Mouse (Mus musculus) T-cell, adult 2 months (primary cell): ENCODE measurements at regions not wholly inside any gene's neighbourhood (a gene's known extent, or its start where the extent isn't known, plus 50 kb on each side); places are given as distances from the start of the nearest gene placed in this dataset.

Source experiments
- DNase-seq: peaks from one replicate; pipeline ENCODE4 v3.0.0; 2022; ENCODE audit warnings: low spot score

DNA sequence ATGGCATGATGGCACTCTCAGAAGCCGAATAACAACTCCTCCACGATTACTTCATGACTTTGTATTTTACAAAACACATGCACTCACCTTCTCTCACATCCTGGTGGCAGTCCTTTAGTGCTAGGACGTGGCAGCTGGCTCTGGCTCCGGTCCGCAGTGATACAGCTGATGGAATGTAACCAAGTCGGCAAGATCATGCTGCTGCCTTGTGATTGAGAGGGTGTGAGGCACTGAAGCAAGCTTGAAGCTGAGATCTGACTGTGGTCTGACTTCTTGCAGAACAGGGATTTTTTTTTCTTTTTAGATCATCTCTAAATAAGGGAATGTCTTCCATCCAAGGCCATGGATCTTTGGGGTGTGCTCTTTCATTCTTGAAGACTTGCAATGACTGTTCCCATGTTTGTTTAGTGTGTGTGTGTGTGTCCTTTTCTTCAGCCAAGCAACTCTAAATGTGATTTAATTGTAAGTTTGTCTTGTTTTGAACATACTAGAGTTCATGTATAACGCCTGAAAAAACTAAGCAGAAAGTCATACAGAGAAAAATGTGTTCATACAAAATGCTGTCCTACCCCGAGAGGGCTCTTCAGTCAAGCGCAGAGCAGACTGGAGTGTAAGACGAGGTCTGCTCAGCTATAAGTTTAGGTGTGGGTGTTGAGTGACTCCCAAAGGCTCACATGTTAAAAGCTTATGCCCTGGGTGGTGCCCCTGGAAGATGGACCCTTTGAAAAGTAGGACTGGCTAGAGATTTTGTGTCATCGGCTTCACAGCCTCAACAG lies 116.1 kb upstream of the Ankrd55 start:
- DNase-seq = no peak

DNA sequence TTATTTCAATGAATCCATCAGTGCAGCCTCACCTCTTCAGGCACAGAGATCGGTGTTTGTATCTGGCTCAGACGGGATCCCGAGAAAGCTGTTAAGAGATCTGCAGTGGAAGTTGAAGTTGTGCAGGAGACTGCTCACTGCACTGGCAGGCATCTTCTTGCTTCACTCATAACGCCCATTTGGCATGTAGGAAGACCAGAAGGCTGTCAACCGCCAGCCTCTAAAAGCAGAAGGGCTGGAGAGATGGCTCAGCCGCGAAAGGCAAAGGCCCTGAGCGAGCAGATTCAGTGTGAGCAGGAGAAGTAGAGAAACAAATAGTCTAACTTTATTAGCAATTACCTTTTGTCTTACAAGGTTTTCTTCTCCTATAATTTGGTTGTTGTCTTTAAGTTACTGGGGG lies 114.3 kb upstream of the Ankrd55 start:
- no peak for DNase-seq

GRCm38 (mm10) chr13:112178031-112178430 lies 110.2 kb upstream of the Ankrd55 start:
- DNase-seq = no peak

GRCm38 (mm10) chr13:112183996-112184395 lies 104.3 kb upstream of the Ankrd55 start:
- DNase-seq = no peak

- no peak for DNase-seq
Measured at GRCm38 (mm10) chr13:112185116-112185515, 103.1 kb upstream of the Ankrd55 start.

DNA sequence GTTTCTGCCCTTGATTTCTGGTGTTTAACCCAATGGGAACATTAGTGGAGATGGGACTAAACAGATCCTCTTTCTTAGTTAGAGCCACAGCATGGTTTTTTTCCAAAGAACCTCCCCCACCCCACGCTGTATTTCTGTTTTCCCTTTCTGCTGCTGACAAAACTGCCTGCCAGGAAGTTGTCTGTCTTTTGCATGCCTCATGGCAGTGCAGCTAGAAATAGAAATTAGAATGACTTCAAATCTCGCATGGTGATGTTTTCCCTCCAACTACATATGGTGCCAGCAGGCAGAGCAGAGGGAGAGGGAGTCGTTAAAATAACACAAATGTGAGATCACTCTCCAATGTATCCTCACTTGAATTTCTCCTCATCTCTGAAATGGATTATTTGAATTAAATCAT lies 101.0 kb upstream of the Ankrd55 start:
- no peak for DNase-seq

DNA sequence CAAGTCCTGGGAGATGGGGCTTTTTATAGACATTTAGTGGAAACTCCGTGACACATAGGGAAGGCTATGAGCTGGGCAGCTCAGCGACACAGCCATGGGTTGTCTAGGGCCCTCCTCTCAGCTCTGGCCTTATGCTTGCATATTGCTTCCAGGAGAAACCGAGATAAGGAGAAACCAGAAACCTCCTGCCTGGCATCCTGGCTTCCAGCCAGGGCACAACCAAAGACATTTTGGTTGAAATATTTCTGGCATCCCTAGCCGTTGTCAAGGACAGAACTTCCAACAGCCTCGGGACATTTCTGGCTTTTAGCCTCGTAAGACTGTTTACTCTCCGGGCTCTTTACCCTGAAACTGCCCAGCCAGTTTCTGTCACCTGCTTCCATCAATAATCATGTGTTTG lies 99.9 kb upstream of the Ankrd55 start:
- no peak for DNase-seq

GRCm38 (mm10) chr13:112188741-112189476 lies 99.3 kb upstream of the Ankrd55 start:
- no peak for DNase-seq

DNA sequence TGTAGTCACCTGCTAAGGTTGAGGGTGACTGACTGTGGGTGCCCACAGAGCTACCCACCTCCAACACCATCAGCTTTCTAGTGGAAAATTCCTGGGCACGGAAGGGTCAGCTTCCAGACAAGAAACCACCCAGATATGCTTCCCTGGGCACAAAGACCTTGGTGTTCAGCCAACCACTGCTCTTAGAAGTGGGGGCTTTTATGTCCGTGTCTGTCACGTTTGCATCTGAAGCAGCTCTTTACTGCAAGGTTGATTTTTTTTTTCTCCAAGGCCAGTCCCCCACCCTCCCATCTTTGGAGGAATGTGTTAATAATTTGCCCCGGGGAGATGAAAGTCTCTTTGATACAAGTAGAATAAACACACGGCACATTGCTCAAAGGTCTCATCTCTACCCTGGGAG lies 98.6 kb upstream of the Ankrd55 start:
- DNase-seq = no peak

GRCm38 (mm10) chr13:112192192-112192905 lies 95.9 kb upstream of the Ankrd55 start:
- DNase-seq = no peak

GRCm38 (mm10) chr13:112193676-112194075 lies 94.6 kb upstream of the Ankrd55 start:
- DNase-seq = no peak

DNA sequence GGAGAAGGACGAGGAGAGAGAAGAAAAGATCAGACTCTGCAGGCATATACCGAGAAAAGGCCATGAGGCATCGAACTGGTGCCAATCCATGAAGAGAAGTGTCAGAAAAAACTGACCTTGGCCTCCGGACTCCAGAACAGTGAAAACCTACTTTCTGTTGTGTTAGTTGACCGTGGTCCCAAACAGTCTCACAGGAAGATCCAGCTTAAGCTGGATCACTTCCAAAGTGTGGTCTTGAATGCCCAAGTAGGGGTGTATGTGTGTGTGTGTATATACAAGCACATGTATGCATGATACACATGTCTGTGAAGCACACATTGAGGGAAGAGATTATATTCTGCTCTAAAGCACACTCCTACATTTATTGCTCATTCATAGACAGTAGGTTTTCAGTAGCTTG lies 93.3 kb upstream of the Ankrd55 start:
- no peak for DNase-seq

- no peak for DNase-seq
Measured at GRCm38 (mm10) chr13:112196789-112197188, 91.5 kb upstream of the Ankrd55 start.

GRCm38 (mm10) chr13:112203721-112204120 lies 84.5 kb upstream of the Ankrd55 start:
- DNase-seq = no peak

DNA sequence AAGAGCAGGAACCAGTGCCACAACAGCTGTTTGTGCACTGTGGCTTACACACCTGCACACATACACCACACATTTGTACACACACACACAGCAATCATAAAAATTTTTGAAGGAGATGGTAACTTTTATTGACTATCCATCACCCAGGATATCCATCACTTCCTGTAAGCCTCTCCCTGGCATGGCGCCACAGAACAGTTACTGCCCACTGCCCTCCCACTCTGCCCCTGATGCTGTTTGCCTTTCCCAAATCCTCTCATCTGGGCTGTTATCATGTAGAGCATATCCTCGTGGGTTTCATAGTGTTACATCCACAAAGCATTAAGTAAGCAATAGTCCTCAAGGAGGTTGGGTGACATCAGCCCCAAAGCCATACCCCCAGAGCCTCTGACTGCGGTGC lies 84.0 kb upstream of the Ankrd55 start:
- DNase-seq = no peak

DNA sequence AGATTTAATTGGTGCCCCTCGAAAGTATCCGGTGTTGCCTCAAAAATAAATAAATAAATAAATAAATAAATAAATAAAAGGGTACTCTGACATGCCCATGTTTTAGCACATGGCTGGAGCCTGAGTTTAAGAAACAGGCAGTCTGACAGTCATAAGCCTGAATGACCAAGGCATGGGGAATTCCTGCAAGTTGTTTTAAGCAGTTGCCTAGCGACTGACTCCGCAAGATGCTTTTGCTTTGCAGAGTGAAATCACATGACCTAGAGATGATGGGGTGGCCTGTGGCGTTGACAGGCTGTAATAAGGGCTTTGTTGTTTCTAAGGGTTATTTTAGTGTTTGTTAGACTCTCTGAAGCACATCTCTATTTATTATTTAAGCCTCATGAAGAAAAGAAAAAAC lies 83.4 kb upstream of the Ankrd55 start:
- DNase-seq = no peak

GRCm38 (mm10) chr13:112207617-112208235 lies 80.5 kb upstream of the Ankrd55 start:
- DNase-seq = no peak

DNA sequence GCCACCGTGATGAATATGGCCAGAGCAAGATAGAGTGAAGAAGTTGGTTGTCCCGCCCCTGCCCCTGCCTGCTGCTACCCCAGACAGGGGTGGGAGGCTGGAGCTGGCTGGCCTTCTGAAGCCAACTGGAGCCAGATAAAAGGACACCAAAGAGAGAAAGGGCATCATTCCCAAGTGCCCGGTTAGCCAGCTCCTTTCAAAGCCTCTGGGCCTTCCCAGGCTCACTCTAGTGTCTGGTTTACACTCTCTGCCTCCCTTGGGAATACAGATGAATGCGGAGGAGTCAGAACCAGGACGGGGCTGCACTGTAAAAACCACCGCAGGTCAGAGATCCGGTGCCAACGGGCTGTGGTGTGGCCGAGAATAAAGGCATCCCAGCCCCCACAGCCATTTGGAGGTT lies 76.4 kb upstream of the Ankrd55 start:
- no peak for DNase-seq

- DNase-seq = no peak
Measured at GRCm38 (mm10) chr13:112212391-112212790, 75.9 kb upstream of the Ankrd55 start.

DNA sequence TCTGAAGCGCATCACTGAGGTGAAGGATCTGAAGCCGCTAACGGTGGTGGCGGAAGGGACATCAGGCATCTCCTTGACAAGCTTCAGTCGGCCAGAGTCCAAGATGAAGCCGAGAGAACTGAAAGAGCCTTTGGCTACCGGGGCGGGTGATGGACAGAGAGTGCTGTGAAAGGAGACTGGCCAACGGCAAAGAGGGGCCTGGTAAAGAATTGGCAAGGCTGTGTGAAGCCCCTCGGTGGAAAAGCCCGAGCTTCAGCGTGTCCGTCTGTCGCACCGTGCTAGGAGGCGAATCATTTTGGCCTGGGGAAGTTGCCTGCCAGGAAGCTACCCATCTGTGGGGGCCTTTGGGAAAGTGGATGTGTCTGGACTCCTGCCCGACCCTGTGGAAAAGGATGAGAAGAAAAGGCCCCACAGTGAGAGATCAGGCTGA lies 74.6 kb upstream of the Ankrd55 start:
- no peak for DNase-seq

GRCm38 (mm10) chr13:112216084-112216483 lies 72.2 kb upstream of the Ankrd55 start:
- no peak for DNase-seq

DNA sequence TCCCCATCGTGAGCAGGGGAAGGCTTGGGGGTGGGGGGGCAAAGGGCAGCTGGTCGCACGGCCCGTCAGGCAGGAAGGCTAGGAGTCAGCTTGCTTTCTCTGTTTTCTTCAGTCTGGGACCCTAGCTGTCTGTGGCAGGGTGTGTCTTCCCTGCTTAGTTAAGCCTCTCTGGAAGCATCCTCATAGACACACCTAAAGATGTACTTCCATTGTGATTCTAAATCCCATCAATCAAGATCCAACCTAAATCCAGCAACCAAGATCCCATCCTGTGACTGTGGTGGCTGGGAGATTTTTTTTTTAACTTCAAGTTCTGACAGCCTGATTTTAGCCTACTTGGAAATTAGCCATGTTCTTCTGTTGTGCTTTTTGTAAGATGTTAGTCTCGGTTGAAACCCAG lies 69.9 kb upstream of the Ankrd55 start:
- DNase-seq = no peak

GRCm38 (mm10) chr13:112220184-112220583 lies 68.1 kb upstream of the Ankrd55 start:
- no peak for DNase-seq
